ENCODE assay signal across 10 mouse cellular contexts in genomic region chr11:63898509-63899168, GRCm38 (mm10). TPM values are rescaled to one million over a fixed set of nuclear protein-coding genes. Genes with fewer than 3 reads are reported as not detected.
A peak's percentile ranks its signal among the peaks of the same experiment; 100 is the strongest.
DNase-seq lines count a peak whose midpoint lies in the region; ATAC-seq and TF ChIP-seq lines count a peak whose summit lies in the region.
"Had no signal": no experiment of that assay in that cellular context is flagged by ENCODE, and none has a peak within 500 bp of the region (broad histone marks: within the 10 kb centered on the region; RNA-seq: fewer than 3 reads in every experiment).

No protein-coding gene starts in this region.

- H3K4me3 ChIP-seq in E14TG2a.4 (replicated peaks; ENCODE audit: low read length): peak overlapping the region; percentile 60
- H3K4me3 ChIP-seq in forebrain, embryonic 15.5 days: no peak overlapping the region
- no peak overlapping the region for H3K4me3 ChIP-seq in layer of hippocampus, adult 2 months
- H3K4me3 ChIP-seq: embryonic facial prominence, embryonic 13.5 days had no signal

- H3K9me3 ChIP-seq in E14TG2a.4 (ENCODE audit: low read length): no peaks in the 10 kb centered on the region
- H3K9me3 ChIP-seq in forebrain, embryonic 15.5 days: no peaks in the 10 kb centered on the region
- H3K9me3 ChIP-seq: embryonic facial prominence, embryonic 13.5 days; G1E had no signal

- H3K27me3 ChIP-seq in E14TG2a.4 (ENCODE audit: insufficient read depth, low read length): no peaks in the 10 kb centered on the region
- H3K27me3 ChIP-seq in forebrain, embryonic 15.5 days: no peaks in the 10 kb centered on the region

- H3K27ac ChIP-seq in forebrain, embryonic 15.5 days (replicated peaks): no peak overlapping the region
- H3K27ac ChIP-seq in layer of hippocampus, adult 2 months: no peak overlapping the region
- H3K27ac ChIP-seq: embryonic facial prominence, embryonic 13.5 days had no signal

- H3K4me1 ChIP-seq in E14TG2a.4 (replicated peaks; ENCODE audit: low read depth, low read length): peaks cover 80% of the 10 kb centered on the region
- 0 out of 2 replicates have a peak, but pooled peaks cover 2% of the 10 kb centered on the region for H3K4me1 ChIP-seq in forebrain, embryonic 15.5 days

- 3% methylated on average over 9 of the region's 9 CpGs for WGBS in forebrain, embryonic 15.5 days

- DNase-seq in R1 (ENCODE audit: low read depth, low spot score): peak; percentile 79
- no peak for DNase-seq in right cerebral cortex, postnatal 4 days
- no peak for DNase-seq in layer of hippocampus, adult 2 months (ENCODE audit: low spot score in 2 of 2)
- no peak for DNase-seq in kidney, postnatal 10 days
- no peak for DNase-seq in adrenal gland, postnatal 25 days

- H3K9ac ChIP-seq in forebrain, embryonic 15.5 days (replicated peaks): no peak overlapping the region
- H3K9ac ChIP-seq: embryonic facial prominence, embryonic 13.5 days had no signal

- TF ChIP-seq CTCF in E14TG2a.4 (conservative IDR thresholded peaks at IDR 0.05; ENCODE audit: low read length): no peak
- TF ChIP-seq CTCF in layer of hippocampus, adult 2 months (conservative IDR thresholded peaks at IDR 0.05): no peak

- peaks cover 11% of the 10 kb centered on the region; the same call in 1 of the 2 replicates for H3K36me3 ChIP-seq in E14TG2a.4 (ENCODE audit: insufficient read depth, low read length)
- no peaks in the 10 kb centered on the region for H3K36me3 ChIP-seq in forebrain, embryonic 15.5 days
- H3K36me3 ChIP-seq: embryonic facial prominence, embryonic 13.5 days; G1E had no signal

- no peak overlapping the region for H3K4me2 ChIP-seq in forebrain, embryonic 15.5 days (replicated peaks)
- H3K4me2 ChIP-seq: embryonic facial prominence, embryonic 13.5 days had no signal

- peak; percentile 68 for ATAC-seq in forebrain, embryonic 15.5 days (replicated peaks)
- ATAC-seq in megakaryocyte progenitor cell, adult 5-6 weeks (replicated peaks; ENCODE audit: poor library complexity): peak; percentile 73

RNA-seq across cellular contexts. Expression of gene Hs3st3b1, which starts 23.5 kb away (rescaled TPM):
- 4.3 and 4.4 TPM in 2 replicates for polyA plus RNA-seq in forebrain, embryonic 15.5 days (2015; fragmentation: Nextera tagmentation; extraction: Ambion mirVana)
- 0.17 and 0.20 TPM in 2 replicates for total RNA-seq in megakaryocyte progenitor cell, adult 5-6 weeks (2015)
- total RNA-seq in megakaryocyte progenitor cell, adult 5-6 weeks (2017): 0.14 and 0.37 TPM in 2 replicates
- total RNA-seq in layer of hippocampus, adult 2 months (2021): under 1 TPM; 0.26 to 0.37 TPM
- 2.1 TPM in 2 replicates for total RNA-seq in adrenal gland, postnatal 25 days (2021)
- polyA plus RNA-seq: G1E had no signal
